Comparison of ENCODE assay signal across 17 mouse cellular contexts in the genomic region with DNA sequence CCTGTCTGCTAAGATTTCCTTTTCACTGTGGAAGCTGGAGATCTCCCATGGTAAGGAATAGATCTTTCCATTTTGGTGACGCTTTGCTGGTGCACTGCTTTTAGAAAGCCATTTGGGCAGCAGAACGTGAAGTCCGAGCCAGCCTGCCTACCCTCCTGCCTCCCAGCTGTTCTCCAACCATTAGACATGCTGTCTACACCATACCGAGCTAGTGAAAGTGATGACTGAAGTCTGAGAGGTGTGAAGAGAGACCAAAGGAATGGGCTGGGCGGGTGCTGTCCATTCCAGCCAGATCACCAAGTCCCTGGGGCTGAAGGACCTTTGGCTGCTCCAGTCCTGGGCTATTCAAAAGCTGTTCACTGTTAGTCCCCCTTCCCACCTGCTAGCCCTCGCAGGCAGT.
"Had no signal": no experiment of that assay in that cellular context is flagged by ENCODE, and none has a peak within 500 bp of the region (broad histone marks: within the 10 kb centered on the region; RNA-seq: fewer than 3 reads in every experiment).

No protein-coding gene starts in this region.

- H3K36me3 ChIP-seq: liver, embryonic 13.5 days; lung, embryonic 15.5 days; midbrain, embryonic 15.5 days; neural tube, embryonic 13.5 days; stomach, embryonic 15.5 days had no signal

- H3K9ac ChIP-seq: liver, embryonic 13.5 days; liver, postnatal 0 days; lung, embryonic 15.5 days; midbrain, embryonic 15.5 days; neural tube, embryonic 13.5 days; stomach, embryonic 15.5 days had no signal

- H3K27ac ChIP-seq: left cerebral cortex, adult 2 months; liver, embryonic 13.5 days; lung, embryonic 15.5 days; macrophage; midbrain, embryonic 15.5 days; neural tube, embryonic 13.5 days; stomach, embryonic 15.5 days had no signal

- H3K27me3 ChIP-seq: liver, embryonic 13.5 days; lung, embryonic 15.5 days; megakaryocyte, embryonic 14.5 days; midbrain, embryonic 15.5 days; neural tube, embryonic 13.5 days; stomach, embryonic 15.5 days had no signal

- H3K4me2 ChIP-seq: liver, embryonic 13.5 days; lung, embryonic 15.5 days; midbrain, embryonic 11.5 days; midbrain, embryonic 15.5 days; neural tube, embryonic 13.5 days; stomach, embryonic 15.5 days had no signal

- H3K4me1 ChIP-seq: liver, embryonic 13.5 days; lung, embryonic 15.5 days; midbrain, embryonic 15.5 days; neural tube, embryonic 13.5 days; stomach, embryonic 15.5 days had no signal

- H3K4me3 ChIP-seq: left cerebral cortex, adult 2 months; liver, embryonic 13.5 days; lung, embryonic 15.5 days; megakaryocyte, embryonic 14.5 days; midbrain, embryonic 15.5 days; neural tube, embryonic 13.5 days; stomach, embryonic 15.5 days had no signal

- ATAC-seq: liver, postnatal 0 days; midbrain, embryonic 15.5 days had no signal

- DNase-seq: kidney, postnatal 25 days; liver; liver, embryonic 13.5 days; liver, postnatal 0 days; lung, postnatal 14 days; retina, postnatal 1 day; right cerebral cortex, postnatal 4 days; thymus, adult 2 months; thymus, postnatal 25 days had no signal

- H3K9me3 ChIP-seq: liver, embryonic 13.5 days; lung, embryonic 15.5 days; neural tube, embryonic 13.5 days; stomach, embryonic 15.5 days had no signal
